Mouse (Mus musculus): ENCODE data around the gene Gm8453.
"Not testable (repeated sequence)": the region's sequence is repeated elsewhere in the genome, so short reads cannot be mapped to it uniquely, and the experiment has no call there.

Gene Gm8453

GRCm38 (mm10) chr7:22229384-22229783, at the start of gene Gm8453:
Gene Gm8453 (minus strand): TSS chr7:22229484.
- DNase-seq: not testable (repeated sequence)

- not testable (repeated sequence) for DNase-seq
These were observed 28.1 kb downstream of the Gm8453 start, which contains the start of gene Gm8653 for GRCm38 (mm10) chr7:22201164-22201563. Gene Gm8653 (minus strand): TSS chr7:22201264.

DNA sequence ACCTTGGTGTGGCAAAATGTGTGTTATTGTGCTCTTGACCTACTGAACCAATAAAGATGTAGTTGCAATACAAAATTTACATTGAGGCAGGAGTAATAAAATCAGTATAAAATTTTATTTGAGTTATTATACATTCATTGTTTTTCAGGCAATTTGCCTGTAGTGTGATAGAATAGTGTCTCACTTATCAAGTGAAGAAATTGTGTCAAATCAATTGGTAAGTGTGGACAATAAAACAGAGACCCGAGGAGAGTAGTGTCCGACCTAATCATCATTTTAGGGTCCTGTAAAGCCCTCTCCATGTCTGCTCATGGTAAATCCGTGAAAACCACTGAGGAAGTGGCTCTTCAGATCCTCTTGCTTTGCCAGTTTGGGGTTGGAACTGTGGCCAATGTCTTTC, 40.2 kb downstream of the Gm8453 start, which contains the start of gene Vmn1r143:
TSS of gene Vmn1r143 (plus strand) at position 301 of the 400 bp plus-strand sequence.
- DNase-seq: not testable (repeated sequence)
